Mouse (Mus musculus) kidney, adult 18-20 months (tissue): ENCODE results near the gene 2010111I01Rik.
"Not testable (repeated sequence)": the region's sequence is repeated elsewhere in the genome, so short reads cannot be mapped to it uniquely, and the experiment has no call there.

Experiments used
- DNase-seq: peaks from one replicate; pipeline ENCODE4 v3.0.0; 2021

The 2010111I01Rik gene

GRCm38 (mm10) chr13:63297003-63297402 is 332.3 kb downstream of the 2010111I01Rik start:
- no peak for DNase-seq

- no peak for DNase-seq
Measured at GRCm38 (mm10) chr13:63297933-63298332, 333.2 kb downstream of the 2010111I01Rik start.

GRCm38 (mm10) chr13:63298931-63299330 is 334.2 kb downstream of the 2010111I01Rik start:
- no peak for DNase-seq

DNA sequence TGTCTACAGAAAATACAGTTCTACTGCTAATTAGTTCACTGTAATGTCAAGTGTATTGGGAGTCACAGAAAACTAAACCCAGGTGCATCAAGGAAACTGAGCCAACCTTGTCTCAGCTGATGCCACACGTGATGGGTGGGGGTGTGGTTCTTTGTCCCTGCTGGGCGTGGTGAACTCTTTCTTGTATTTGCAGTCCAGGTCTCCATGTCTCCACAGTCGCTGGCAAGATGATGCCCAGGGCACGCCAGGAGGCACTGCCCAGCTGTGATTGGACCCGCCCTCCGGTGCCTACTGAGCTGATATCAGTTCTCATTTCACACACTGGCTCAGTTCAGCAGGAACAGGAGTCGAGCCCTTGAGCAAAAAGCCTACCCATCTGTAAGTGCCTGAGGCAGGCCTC is 336.2 kb downstream of the 2010111I01Rik start:
- no peak for DNase-seq

GRCm38 (mm10) chr13:63301764-63302209 is 337.1 kb downstream of the 2010111I01Rik start:
- DNase-seq: no peak

GRCm38 (mm10) chr13:63302381-63302780 is 337.7 kb downstream of the 2010111I01Rik start:
- DNase-seq: no peak

GRCm38 (mm10) chr13:63304124-63304792 is 339.6 kb downstream of the 2010111I01Rik start:
- DNase-seq: no peak

DNA sequence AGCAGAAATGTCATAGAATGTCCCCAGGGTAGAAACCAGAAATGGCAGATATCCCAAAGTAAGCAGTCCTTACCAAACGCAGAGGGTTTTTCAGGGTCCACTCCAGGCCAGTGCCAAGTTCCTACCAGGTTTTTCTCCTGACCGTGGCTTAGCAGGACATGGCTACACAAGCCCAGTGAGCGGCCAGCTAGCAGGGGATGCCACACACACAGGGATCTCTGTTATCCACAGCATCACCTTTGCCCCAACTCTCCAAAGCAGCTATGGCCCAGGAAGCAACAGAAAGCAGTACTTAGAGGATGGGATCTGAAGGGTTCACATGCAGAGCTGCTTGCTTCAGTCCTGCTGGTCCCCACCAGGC is 340.1 kb downstream of the 2010111I01Rik start:
- DNase-seq: no peak

- DNase-seq: no peak
Measured at GRCm38 (mm10) chr13:63305160-63306011, 340.7 kb downstream of the 2010111I01Rik start.

- no peak for DNase-seq
Measured at GRCm38 (mm10) chr13:63306768-63307167, 342.1 kb downstream of the 2010111I01Rik start.

DNA sequence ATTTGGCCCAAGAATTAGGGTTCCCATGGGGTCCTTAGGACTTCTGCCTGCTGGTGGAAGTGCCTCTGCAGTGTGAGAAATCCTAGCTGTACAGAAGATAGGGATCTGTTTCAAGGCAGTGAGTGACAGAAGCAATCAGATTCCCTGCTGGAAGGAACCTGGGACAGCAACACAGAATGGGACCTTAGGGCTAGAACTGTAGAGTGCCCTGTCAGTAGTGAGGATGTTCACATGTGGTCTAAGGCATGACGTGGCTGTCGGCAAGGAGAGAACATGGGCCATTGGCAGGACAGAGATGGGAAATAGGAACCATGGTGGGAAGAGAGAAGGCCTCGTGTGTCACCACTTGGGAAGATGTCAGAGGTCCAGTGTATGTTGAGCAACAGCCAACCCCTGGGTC is 344.9 kb downstream of the 2010111I01Rik start:
- no peak for DNase-seq

GRCm38 (mm10) chr13:63311156-63311555 is 346.5 kb downstream of the 2010111I01Rik start:
- no peak for DNase-seq

DNA sequence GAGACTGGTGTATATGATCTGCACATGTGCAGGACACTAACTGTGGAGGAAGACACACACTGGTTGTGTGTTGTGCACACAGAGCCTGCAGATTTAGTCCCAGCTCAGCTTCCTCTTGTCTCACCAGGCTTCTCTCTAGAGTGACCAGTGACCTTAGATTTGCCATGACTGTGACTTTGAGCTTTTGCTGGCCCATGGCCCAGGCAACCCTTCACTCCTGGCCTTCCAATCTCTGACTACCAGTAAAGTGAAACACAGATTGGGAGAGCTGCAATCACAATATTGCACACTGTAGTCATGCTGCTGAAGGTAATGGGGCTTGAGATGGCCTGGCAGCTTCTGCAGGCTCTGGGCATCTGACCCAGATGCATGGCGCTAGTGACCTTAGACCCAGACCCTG is 348.6 kb downstream of the 2010111I01Rik start:
- DNase-seq: no peak

- no peak for DNase-seq
Measured at GRCm38 (mm10) chr13:63313748-63314607, 349.3 kb downstream of the 2010111I01Rik start.

DNA sequence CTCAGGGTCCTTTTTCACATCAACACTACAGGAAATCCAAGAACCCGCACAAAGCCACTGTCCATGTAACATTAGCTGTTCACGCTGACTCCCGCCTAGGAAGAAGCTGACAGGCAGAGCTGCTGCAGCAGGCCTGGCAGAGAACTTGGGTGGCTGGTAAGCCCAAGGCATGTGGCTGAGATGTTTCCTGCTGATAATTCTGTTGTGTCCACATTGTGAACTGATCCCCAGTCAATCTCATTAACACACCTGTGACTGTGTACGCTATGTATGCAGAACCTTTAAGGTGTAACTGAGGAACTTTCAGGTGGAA is 349.9 kb downstream of the 2010111I01Rik start:
- DNase-seq: no peak

- DNase-seq: not testable (repeated sequence)
Measured at GRCm38 (mm10) chr13:63315111-63315510, 350.4 kb downstream of the 2010111I01Rik start.

- no peak for DNase-seq
Measured at GRCm38 (mm10) chr13:63315777-63316176, 351.1 kb downstream of the 2010111I01Rik start.

DNA sequence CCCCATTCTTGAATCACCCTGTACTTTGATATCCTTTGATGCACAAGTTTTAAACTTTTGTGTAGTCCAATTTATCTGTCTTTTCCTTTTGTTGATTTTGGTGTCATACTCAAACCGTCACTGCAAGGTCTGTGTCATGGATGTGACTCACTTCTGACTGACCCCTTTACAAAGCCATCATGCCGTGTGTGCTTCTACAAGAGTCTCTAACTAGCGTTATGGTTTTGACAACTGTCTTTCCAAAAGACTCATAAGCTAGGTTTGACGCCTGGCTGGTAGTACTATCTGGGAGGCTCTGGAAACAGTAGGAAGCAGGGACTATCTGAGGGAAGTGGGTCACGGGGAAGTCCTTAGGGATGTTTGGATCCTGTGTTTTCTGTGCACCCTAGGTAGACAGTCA is 351.7 kb downstream of the 2010111I01Rik start:
- DNase-seq: no peak

DNA sequence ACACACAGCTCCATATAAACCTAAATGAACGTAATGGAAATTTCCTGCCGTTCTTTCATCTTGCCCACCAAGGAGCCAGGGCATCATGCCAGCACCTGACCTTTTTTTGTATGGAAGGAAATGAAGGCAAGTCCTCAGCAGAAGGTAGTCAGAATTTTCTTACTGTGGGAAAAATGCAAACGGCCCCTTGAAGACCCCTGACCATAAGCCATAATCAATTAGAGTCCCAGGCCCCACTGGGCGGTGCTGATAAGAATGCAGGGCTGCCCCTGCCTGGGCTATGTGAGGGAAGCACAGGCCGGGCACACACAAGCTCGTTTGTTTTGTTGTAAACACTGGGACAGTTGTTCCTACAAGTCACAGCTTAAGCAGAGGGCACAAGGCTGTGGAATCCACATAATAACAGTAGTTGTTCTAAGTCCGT is 353.0 kb downstream of the 2010111I01Rik start:
- no peak for DNase-seq

- DNase-seq: no peak
Measured at GRCm38 (mm10) chr13:63319814-63320213, 355.1 kb downstream of the 2010111I01Rik start.

GRCm38 (mm10) chr13:63321689-63322088 is 357.0 kb downstream of the 2010111I01Rik start:
- no peak for DNase-seq

- no peak for DNase-seq
Measured at GRCm38 (mm10) chr13:63322756-63323155, 358.1 kb downstream of the 2010111I01Rik start.
